Mouse (Mus musculus) CH12.LX (cell line): ENCODE measurements around the gene Olfr606.
"Not testable (repeated sequence)": the region's sequence is repeated elsewhere in the genome, so short reads cannot be mapped to it uniquely, and the experiment has no call there.

Source experiments
- CTCF ChIP-seq, 2 experiments: IDR thresholded peaks in 1 of 2; conservative IDR thresholded peaks in 1 of 2; 2 replicates each; pipeline ENCODE4 v1.5.1; 2011 to 2012; ENCODE audit warnings: low read depth in 2 of 2, low read length in 2 of 2, improper control_type of control experiment in 1 of 2, inconsistent platforms in 1 of 2, mild to moderate bottlenecking in 1 of 2, moderate library complexity in 1 of 2
- E2F4 ChIP-seq: IDR thresholded peaks from 2 replicates; pipeline ENCODE4 v1.6.1; 2011; ENCODE audit warnings: low read depth, low read length, improper control_type of control experiment; ENCODE audit not compliant: insufficient replicate concordance
- EP300 ChIP-seq: IDR thresholded peaks from 2 replicates; pipeline ENCODE4 v1.6.1; 2011; ENCODE audit warnings: low read length, improper control_type of control experiment
- KAT2A ChIP-seq: IDR thresholded peaks from 2 replicates; pipeline ENCODE4 v1.6.1; 2012; ENCODE audit warnings: low read length, improper control_type of control experiment, inconsistent platforms; ENCODE audit not compliant: insufficient replicate concordance
- MXI1 ChIP-seq: IDR thresholded peaks from 2 replicates; pipeline ENCODE4 v1.6.1; 2011; ENCODE audit warnings: mild to moderate bottlenecking, low read depth, low read length, improper control_type of control experiment
- POLR2A ChIP-seq: IDR thresholded peaks from 2 replicates; pipeline ENCODE4 v1.6.1; 2011; ENCODE audit warnings: low read depth, mild to moderate bottlenecking, improper control_type of control experiment, low read length
- SMC3 ChIP-seq: IDR thresholded peaks from 2 replicates; pipeline ENCODE4 v1.6.1; 2011; ENCODE audit warnings: low read depth, low read length, improper control_type of control experiment
- TBP ChIP-seq: conservative IDR thresholded peaks from 2 replicates; pipeline ENCODE4 v1.6.1; 2011; ENCODE audit warnings: low read depth, low read length, improper control_type of control experiment
- USF2 ChIP-seq: conservative IDR thresholded peaks from 2 replicates; pipeline ENCODE4 v1.6.1; 2011; ENCODE audit warnings: low read depth, low read length, improper control_type of control experiment
- ZC3H11A ChIP-seq: IDR thresholded peaks from 2 replicates; pipeline ENCODE4 v1.6.1; 2012; ENCODE audit warnings: low read depth, mild to moderate bottlenecking, inconsistent platforms, low read length, improper control_type of control experiment
- ZKSCAN1 ChIP-seq: IDR thresholded peaks from 2 replicates; pipeline ENCODE4 v1.6.1; 2012; ENCODE audit warnings: low read depth, inconsistent platforms, low read length, improper control_type of control experiment, borderline replicate concordance

DNA sequence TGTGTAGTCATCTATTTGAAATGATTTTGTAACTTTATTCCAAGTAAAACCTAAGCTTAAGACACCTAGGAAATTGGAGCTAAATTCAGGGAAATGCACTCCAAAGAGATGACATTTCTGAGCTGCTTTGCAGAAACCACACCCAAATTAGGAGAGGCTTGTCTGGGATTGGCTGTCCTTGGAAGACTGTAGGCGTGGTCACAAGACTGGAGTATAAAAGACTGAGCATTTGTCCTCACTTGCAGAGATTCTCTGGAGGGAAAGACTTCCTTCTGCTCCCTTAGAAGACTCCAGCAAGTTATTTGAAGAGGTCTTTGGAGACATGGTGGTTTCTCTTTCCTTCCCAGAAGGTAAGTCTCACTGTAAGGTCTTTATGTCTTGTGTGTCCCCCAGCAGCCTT, 34.1 kb upstream of the Olfr606 start, which contains the start of gene Usp17lc:
- TF ChIP-seq CTCF (conservative IDR thresholded peaks at IDR 0.05 in 1 of 2, IDR thresholded peaks at IDR 0.05 in 1 of 2; ENCODE audit: low read depth in 2 of 2, low read length in 2 of 2); MXI1; POLR2A; ZC3H11A; USF2; KAT2A; EP300; ZKSCAN1; SMC3; TBP; E2F4: not testable (repeated sequence)
